Mouse (Mus musculus) ES-Bruce4 (cell line): ENCODE measurements at regions not wholly inside any gene's neighbourhood (a gene's known extent, or its start where the extent isn't known, plus 50 kb on each side); places are given as distances from the start of the nearest gene placed in this dataset.

ENCODE experiments used
- CTCF ChIP-seq: IDR thresholded peaks from one replicate; pipeline ENCODE4 v1.8.1; 2011; ENCODE audit warnings: low read depth, low read length
- EP300 ChIP-seq: IDR thresholded peaks from 2 replicates; pipeline ENCODE4 v1.6.1; 2011; ENCODE audit warnings: low read depth, low read length; ENCODE audit not compliant: insufficient read depth

DNA sequence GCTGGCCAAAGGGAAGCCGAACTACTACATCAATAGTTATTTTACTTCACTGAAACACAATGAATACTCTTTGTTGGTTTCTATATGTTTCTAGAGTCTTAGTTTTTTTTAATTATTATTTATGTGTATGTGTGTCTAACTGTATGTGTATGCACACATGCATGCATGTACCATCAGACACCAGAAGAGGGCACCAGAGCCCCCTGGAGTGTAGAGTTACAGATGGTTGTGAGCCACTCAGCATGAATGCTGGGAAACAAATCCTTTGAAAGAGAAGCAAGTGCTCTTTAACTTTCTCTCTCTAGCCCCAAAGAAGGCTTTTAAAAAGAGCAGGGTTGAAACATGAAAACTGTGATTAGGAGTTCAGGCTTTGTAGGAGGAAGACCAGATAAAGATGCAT, 290.7 kb downstream of the Sorl1 start:
- TF ChIP-seq CTCF: no peak
- TF ChIP-seq EP300: no peak
